Mouse (Mus musculus) forebrain, embryonic 13.5 days (tissue): ENCODE results near the gene Cela1. TPM values are rescaled to one million over a fixed set of nuclear protein-coding genes. Genes with fewer than 3 reads are reported as not detected.

Experiments
- ATAC-seq: fragments of 200-750 bp; cut with Nextera tagmentation; 2 replicates; pipeline ENCODE4 v1.8.0; 2017
- H3K27ac ChIP-seq: fragments of 300-500 bp; sonication (generic); 2 replicates; pipeline ENCODE4 v1.5.1; 2015; ENCODE audit warnings: inconsistent platforms, mild to moderate bottlenecking, moderate library complexity
- H3K27me3 ChIP-seq: fragments of 300-500 bp; sonication (generic); 2 replicates; pipeline ENCODE4 v1.6.1; 2015; ENCODE audit warnings: mild to moderate bottlenecking, inconsistent platforms
- H3K36me3 ChIP-seq: fragments of 300-500 bp; sonication (generic); 2 replicates; pipeline ENCODE4 v1.6.1; 2015; ENCODE audit warnings: mild to moderate bottlenecking, inconsistent platforms; ENCODE audit not compliant: poor library complexity, severe bottlenecking
- H3K4me1 ChIP-seq: fragments of 300-500 bp; sonication (generic); 2 replicates; pipeline ENCODE4 v1.6.1; 2015; ENCODE audit warnings: inconsistent platforms
- H3K4me2 ChIP-seq: fragments of 300-500 bp; sonication (generic); 2 replicates; pipeline ENCODE4 v1.6.1; 2015; ENCODE audit warnings: inconsistent platforms, mild to moderate bottlenecking, moderate library complexity
- H3K4me3 ChIP-seq: fragments of 300-500 bp; sonication (generic); 2 replicates; pipeline ENCODE4 v1.5.1; 2015; ENCODE audit warnings: mild to moderate bottlenecking, inconsistent platforms
- H3K9ac ChIP-seq: fragments of 300-500 bp; sonication (generic); 2 replicates; pipeline ENCODE4 v1.6.1; 2015; ENCODE audit warnings: mild to moderate bottlenecking, inconsistent platforms
- H3K9me3 ChIP-seq: fragments of 300-500 bp; sonication (generic); replicated peaks from 2 replicates; pipeline ENCODE4 v1.6.1; 2016; ENCODE audit warnings: inconsistent platforms
- WGBS: fragments of 180-500 bp; shearing (Covaris S2); methylation state at CpG from one replicate; pipeline ENCODE4 v1.1.7; 2015; 5-methylcytosine and 5-hydroxymethylcytosine counted together
- polyA plus RNA-seq: library from polyadenylated mRNA; unstranded; fragments of >200 nt; fragmentation: Nextera tagmentation; extraction: Ambion mirVana; gene quantifications from 2 replicates; pipeline ENCODE4 v1.2.1, GENCODE M21; 2015

Gene Cela1
- polyA plus RNA-seq, 1 experiment from 2014 or later, result 1.2 TPM

DNA sequence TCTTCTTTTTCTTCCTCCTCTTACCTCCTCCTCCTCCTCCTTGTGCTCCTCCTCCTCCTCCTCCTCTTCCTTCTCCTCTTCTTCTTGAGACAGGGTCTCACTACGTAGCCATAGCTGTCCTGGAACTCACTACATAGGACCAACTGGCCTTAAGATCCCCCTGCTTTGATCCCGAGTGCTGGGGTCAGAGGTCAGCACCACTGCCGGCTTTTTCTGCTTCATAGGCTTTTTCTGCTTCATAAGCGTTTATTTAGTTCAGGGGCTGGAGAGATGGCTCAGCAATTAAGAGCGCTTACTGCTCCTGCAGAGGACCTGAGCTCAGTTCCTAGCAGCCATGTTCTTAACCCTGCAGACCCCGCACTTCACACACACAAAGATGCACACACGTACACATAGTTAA lies 6.0 kb downstream of the Cela1 start:
- no peak for ATAC-seq
- Histone ChIP-seq H3K4me1 (no peaks in the 10 kb centered on the region), H3K36me3 (no peaks in the 10 kb centered on the region), H3K4me2 (no peak overlapping the region), H3K27ac (no peak overlapping the region), H3K9ac (no peak overlapping the region), H3K27me3 (0 out of 2 replicates have a peak, but pooled peaks cover 7% of the 10 kb centered on the region), H3K4me3 (no peak overlapping the region), H3K9me3 (no peaks in the 10 kb centered on the region)
- WGBS, result 32% methylated on average over 7 of the region's 7 CpGs

DNA sequence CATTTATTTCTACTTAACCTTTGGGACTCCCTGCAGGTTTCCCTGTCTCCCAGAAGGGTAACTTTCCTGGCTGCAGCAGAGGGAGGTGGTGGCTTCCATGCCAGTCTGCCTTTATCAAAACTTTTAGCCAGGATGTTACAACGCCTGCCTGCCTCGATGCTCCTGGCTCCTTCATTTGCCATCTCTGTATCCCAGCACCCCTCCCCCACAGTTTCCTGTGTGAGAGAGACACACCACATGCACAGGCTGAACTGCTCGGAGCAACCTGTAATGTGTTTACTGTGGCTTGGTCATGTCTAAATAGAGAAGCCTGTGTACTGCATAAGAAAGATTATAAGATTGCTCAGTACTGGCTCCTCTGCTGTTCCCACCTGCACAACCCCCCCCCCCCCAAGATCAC lies 7.3 kb downstream of the Cela1 start:
- ATAC-seq, result no peak

DNA sequence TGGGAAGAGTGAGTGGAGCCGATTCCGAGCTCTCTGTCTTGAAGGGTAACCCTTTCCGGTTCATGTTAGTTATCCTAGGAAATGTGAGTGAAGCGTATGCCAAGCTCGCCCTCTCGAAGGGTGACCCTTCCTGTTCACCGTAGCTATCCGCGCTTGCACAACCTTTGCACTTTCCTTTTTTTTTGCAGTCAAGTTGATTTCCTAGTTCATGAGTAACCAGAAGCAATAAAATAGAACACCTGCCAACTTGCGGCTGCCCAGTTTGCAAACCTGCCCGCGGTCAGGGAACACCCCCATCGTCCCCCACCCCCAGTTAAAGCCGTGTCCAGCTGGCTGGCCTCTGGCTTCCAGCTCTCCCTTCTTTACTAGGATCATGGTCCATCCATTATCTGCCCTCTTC lies 8.7 kb downstream of the Cela1 start:
- Histone ChIP-seq H3K27me3 (no peaks in the 10 kb centered on the region), H3K4me2 (no peak overlapping the region), H3K9me3 (no peaks in the 10 kb centered on the region), H3K9ac (no peak overlapping the region), H3K4me3 (no peak overlapping the region), H3K4me1 (no peaks in the 10 kb centered on the region), H3K27ac (no peak overlapping the region), H3K36me3 (no peaks in the 10 kb centered on the region)
- 91% methylated on average over 14 of the region's 14 CpGs for WGBS
- no peak for ATAC-seq

More for the DNA sequence above, 7.3 kb downstream of the Cela1 start:
- 0 out of 2 replicates have a peak, but pooled peaks cover 7% of the 10 kb centered on the region for H3K27me3 ChIP-seq
- no peak overlapping the region for H3K9ac ChIP-seq
- no peak overlapping the region for H3K4me3 ChIP-seq
- 68% methylated on average over 3 of the region's 3 CpGs for WGBS
- no peaks in the 10 kb centered on the region for H3K36me3 ChIP-seq
- no peak overlapping the region for H3K4me2 ChIP-seq
- no peaks in the 10 kb centered on the region for H3K9me3 ChIP-seq
- no peaks in the 10 kb centered on the region for H3K4me1 ChIP-seq
- H3K27ac ChIP-seq, result no peak overlapping the region

DNA sequence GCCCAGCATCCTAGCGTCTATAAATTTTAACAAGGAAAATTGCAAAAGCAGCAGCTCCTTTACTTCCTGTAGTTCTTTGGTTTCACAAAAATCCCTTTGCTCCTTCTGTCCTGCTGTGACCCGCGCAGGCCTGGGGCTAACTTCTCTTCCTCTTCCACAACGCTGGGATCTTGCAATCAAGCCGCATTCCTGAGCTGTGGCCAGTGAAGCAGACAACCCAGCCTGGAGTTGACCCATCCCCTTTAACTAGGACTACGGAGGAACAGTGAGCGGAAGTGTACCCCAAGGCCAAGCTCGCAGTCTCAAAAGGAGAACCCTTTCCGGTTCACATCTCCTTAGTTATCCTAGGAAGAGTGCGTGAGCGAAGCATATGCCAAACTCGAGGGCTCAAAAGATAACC lies 9.1 kb downstream of the Cela1 start:
- no peak for ATAC-seq
- Histone ChIP-seq H3K36me3 (no peaks in the 10 kb centered on the region), H3K4me1 (no peaks in the 10 kb centered on the region), H3K4me2 (no peak overlapping the region), H3K27ac (no peak overlapping the region), H3K9ac (no peak overlapping the region), H3K9me3 (no peaks in the 10 kb centered on the region), H3K4me3 (no peak overlapping the region), H3K27me3 (no peaks in the 10 kb centered on the region)
- 81% methylated on average over 12 of the region's 12 CpGs for WGBS

- ATAC-seq, result no peak
- no peaks in the 10 kb centered on the region for H3K4me1 ChIP-seq
Observed at GRCm38 (mm10) chr15:100677675-100678074, 10.0 kb downstream of the Cela1 start.

GRCm38 (mm10) chr15:100676521-100676920 lies 11.2 kb downstream of the Cela1 start:
- Histone ChIP-seq H3K9ac (no peak overlapping the region), H3K36me3 (no peaks in the 10 kb centered on the region), H3K9me3 (no peaks in the 10 kb centered on the region), H3K27me3 (no peaks in the 10 kb centered on the region), H3K4me3 (no peak overlapping the region), H3K4me2 (no peak overlapping the region), H3K4me1 (no peaks in the 10 kb centered on the region), H3K27ac (no peak overlapping the region)
- WGBS, result 80% methylated on average over 1 of the region's 1 CpGs
- ATAC-seq, result no peak

More at GRCm38 (mm10) chr15:100677675-100678074, 10.0 kb downstream of the Cela1 start:
- no peak overlapping the region for H3K9ac ChIP-seq
- no peak overlapping the region for H3K4me3 ChIP-seq
- H3K9me3 ChIP-seq, result no peaks in the 10 kb centered on the region
- no peaks in the 10 kb centered on the region for H3K27me3 ChIP-seq
- H3K27ac ChIP-seq, result no peak overlapping the region
- 85% methylated on average over 8 of the region's 8 CpGs for WGBS
- H3K4me2 ChIP-seq, result no peak overlapping the region
- no peaks in the 10 kb centered on the region for H3K36me3 ChIP-seq

GRCm38 (mm10) chr15:100675486-100675885 lies 12.2 kb downstream of the Cela1 start:
- WGBS, result 61% methylated on average over 3 of the region's 3 CpGs
- Histone ChIP-seq H3K9me3 (no peaks in the 10 kb centered on the region), H3K4me2 (no peak overlapping the region), H3K36me3 (no peaks in the 10 kb centered on the region), H3K4me1 (no peaks in the 10 kb centered on the region), H3K9ac (no peak overlapping the region), H3K27me3 (no peaks in the 10 kb centered on the region), H3K4me3 (no peak overlapping the region), H3K27ac (no peak overlapping the region)
- no peak for ATAC-seq

- no peaks in the 10 kb centered on the region for H3K9me3 ChIP-seq
- WGBS, result 89% methylated on average over 10 of the region's 10 CpGs
- no peaks in the 10 kb centered on the region for H3K4me1 ChIP-seq
- no peak for ATAC-seq
- H3K36me3 ChIP-seq, result no peaks in the 10 kb centered on the region
- no peak overlapping the region for H3K4me3 ChIP-seq
- no peaks in the 10 kb centered on the region for H3K27me3 ChIP-seq
- no peak overlapping the region for H3K27ac ChIP-seq
- no peak overlapping the region for H3K4me2 ChIP-seq
- H3K9ac ChIP-seq, result no peak overlapping the region
Observed at GRCm38 (mm10) chr15:100674566-100674965, 13.2 kb downstream of the Cela1 start.

DNA sequence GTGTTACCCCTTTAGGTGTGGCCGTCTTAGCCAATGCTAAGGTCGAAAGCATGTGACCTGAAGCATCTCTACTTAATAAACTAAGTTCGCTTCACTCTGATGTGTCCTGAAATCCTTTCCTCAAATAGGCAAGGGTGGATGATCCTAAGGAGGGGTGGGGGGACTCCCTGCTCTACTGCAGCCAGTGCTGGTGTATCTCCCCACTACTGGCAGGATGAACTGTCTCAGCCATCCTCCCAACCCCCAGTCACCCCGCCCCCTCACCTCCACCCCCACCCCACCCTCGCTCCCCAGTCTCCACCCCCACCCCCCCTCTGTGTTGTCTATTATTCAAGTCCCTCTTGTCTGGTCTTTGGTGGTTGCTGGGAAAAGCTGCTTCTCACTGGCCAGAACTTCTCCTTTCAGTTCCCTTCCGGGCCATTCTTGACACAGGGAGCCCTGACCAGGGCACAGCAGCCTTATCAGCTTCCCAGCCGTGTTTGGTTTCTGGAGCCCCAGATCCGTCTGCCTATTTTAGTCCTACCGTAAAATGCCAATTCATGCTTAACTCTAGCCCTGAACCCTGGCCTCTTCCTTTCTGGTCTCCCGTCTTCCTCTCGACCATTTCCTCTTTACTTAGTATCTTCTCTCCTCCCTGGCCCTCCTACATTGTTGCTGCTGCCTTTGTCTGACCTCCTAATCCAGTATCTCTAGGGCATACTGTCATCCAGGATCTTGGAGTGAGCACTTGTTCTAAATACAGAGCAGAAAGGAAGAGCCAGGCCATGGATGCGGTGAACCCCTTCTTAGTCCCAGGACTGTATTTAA lies 13.9 kb downstream of the Cela1 start:
- Histone ChIP-seq H3K4me2 (no peak overlapping the region), H3K9me3 (no peaks in the 10 kb centered on the region), H3K9ac (no peak overlapping the region), H3K27ac (no peak overlapping the region), H3K27me3 (no peaks in the 10 kb centered on the region), H3K36me3 (no peaks in the 10 kb centered on the region), H3K4me3 (no peak overlapping the region), H3K4me1 (no peaks in the 10 kb centered on the region)
- no peak for ATAC-seq
- 43% methylated on average over 11 of the region's 12 CpGs for WGBS

- 66% methylated on average over 5 of the region's 5 CpGs for WGBS
- no peak for ATAC-seq
- H3K27ac ChIP-seq, result no peak overlapping the region
Observed at GRCm38 (mm10) chr15:100670833-100671232, 16.9 kb downstream of the Cela1 start.

GRCm38 (mm10) chr15:100670004-100670403 lies 17.7 kb downstream of the Cela1 start:
- Histone ChIP-seq H3K9ac (no peak overlapping the region), H3K4me3 (no peak overlapping the region), H3K36me3 (no peaks in the 10 kb centered on the region), H3K4me1 (no peaks in the 10 kb centered on the region), H3K4me2 (no peak overlapping the region), H3K27ac (no peak overlapping the region), H3K27me3 (no peaks in the 10 kb centered on the region), H3K9me3 (no peaks in the 10 kb centered on the region)
- ATAC-seq, result no peak
- 87% methylated on average over 8 of the region's 8 CpGs for WGBS

More at GRCm38 (mm10) chr15:100670833-100671232, 16.9 kb downstream of the Cela1 start:
- Histone ChIP-seq H3K4me2 (no peak overlapping the region), H3K9ac (no peak overlapping the region), H3K36me3 (no peaks in the 10 kb centered on the region), H3K27me3 (no peaks in the 10 kb centered on the region), H3K4me1 (no peaks in the 10 kb centered on the region), H3K4me3 (no peak overlapping the region), H3K9me3 (no peaks in the 10 kb centered on the region)

GRCm38 (mm10) chr15:100669337-100669736 lies 18.4 kb downstream of the Cela1 start, which contains the start of gene Bin2:
Bin2 (minus strand) TSS chr15:100669553.
- Histone ChIP-seq H3K27me3 (no peaks in the 10 kb centered on the region), H3K9ac (no peak within 1 kb of the TSS), H3K36me3 (no peaks in the 10 kb centered on the region), H3K4me1 (no peaks in the 10 kb centered on the region), H3K27ac (no peak within 1 kb of the TSS), H3K4me2 (no peak within 1 kb of the TSS), H3K4me3 (no peak within 1 kb of the TSS), H3K9me3 (no peaks in the 10 kb centered on the region)
- no peak for ATAC-seq
- 94% methylated on average over 20 of the region's 20 CpGs for WGBS
